Mouse (Mus musculus): ENCODE measurements around the gene Med16.
A peak's percentile ranks its signal among the peaks of the same experiment; 100 is the strongest.

Med16 gene

GRCm38 (mm10) chr10:79917532-79918100 lies 8.9 kb upstream of the Med16 start:
- no peak for DNase-seq (ENCODE audit: low read depth, low spot score)

GRCm38 (mm10) chr10:79916808-79917531 lies 8.2 kb upstream of the Med16 start, which contains the start of gene Kiss1r:
Gene Kiss1r (plus strand): TSS chr10:79916971.
- DNase-seq (ENCODE audit: low read depth, low spot score): peak; percentile 70

- DNase-seq (ENCODE audit: low read depth, low spot score): no peak
These were observed 7.4 kb upstream of the Med16 start for GRCm38 (mm10) chr10:79916081-79916480.

DNA sequence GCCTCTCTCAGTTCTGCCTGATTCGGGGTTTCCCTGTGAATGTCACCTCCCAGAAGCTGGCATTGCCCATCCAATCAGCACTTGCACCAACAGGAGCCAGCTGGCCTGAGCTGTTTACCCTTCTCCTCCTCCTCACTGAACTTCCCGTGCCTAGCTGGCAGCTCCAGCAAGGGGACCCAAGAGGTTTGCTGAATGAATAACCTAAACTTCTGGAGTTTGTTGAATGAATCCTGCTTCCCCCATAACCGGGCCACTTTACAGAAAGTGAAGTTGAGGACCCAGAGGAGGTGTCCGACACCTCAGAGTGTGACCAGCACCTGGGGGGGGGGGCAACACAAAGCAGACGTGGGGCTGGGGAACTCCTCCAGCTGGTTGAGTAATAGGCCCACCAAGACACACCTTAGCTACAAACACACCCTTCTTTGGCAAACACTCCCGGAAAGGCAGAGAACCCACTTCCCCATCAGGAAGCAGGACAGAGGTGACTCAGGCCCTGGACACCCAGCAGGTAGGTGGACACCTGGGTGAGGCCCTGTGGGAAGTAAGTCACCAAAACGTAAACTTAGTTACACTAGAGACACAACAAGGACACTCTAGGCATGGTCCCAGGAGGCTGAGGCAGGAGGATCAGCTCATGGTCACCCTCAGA lies 6.3 kb upstream of the Med16 start:
- no peak for DNase-seq (ENCODE audit: low read depth, low spot score)

DNA sequence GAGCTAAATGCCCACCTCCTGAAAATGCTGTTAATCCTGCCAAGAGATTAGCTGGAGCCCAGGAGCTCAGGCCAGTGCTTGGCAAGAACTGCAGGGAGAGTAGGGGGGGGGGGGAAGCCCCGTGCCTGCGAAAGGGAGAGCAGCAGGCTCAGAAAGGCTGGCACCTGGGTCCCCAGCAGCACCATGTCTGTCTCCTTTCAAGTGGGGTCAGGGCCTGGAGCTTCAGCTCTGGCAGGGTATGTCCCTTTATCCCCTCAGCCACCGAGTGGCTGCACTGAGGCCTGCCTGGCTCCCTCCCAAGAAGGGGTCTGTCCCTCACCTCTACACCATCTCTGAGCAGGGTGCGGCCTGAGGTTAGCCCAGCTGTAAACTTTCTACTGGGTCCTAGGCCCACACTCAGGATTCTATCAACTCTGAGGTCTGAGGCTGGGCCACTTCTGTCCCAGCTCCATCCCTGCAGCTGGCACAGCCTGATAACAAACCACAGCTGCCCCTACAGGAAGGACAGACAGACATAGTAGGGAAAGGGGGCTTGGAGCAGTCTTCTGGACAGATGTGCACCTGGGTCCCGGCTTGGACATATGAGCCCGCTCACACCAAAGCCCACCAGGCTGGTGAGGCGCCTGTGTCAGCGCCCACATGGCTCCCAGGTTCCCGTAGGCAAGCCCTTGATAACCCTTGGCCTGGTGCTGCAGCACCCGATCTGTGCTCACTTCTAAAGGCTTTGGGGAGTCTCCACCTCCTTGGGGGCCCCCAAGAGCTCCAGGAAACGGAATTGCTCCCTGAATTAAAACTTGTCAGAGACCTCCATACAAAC lies 5.6 kb upstream of the Med16 start:
- no peak for DNase-seq (ENCODE audit: low read depth, low spot score)

DNA sequence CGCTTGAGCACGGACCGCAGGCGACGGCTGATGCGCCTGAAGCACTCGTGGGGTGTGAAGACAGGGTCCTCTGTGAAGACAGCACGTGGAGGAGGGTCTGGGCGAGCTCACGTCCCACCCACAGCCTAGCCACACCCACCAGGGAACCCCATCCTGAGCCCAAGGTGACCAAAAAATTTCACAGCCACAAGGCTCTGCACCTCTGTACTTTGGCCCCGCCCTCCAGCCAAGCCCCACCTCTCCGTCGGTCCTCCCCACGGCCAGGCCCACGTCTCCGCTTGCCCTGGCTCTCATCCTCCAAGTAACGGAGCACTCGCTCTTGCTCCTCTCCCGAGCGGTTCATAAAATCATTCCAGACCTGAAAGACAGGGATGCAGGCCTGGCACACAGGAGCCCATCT lies 3.7 kb upstream of the Med16 start:
- no peak for DNase-seq (ENCODE audit: low read depth, low spot score)

GRCm38 (mm10) chr10:79910556-79910955 lies 1.8 kb upstream of the Med16 start, which contains the start of gene Gm26602:
Gene Gm26602 (plus strand): TSS chr10:79910856.
- DNase-seq (ENCODE audit: low read depth, low spot score): no peak

- peak; percentile 75 for DNase-seq (ENCODE audit: low read depth, low spot score)
These were observed 584 bp upstream of the Med16 start for GRCm38 (mm10) chr10:79909092-79909922.

- no peak for DNase-seq (ENCODE audit: low read depth, low spot score)
These were observed 1.3 kb downstream of the Med16 start for GRCm38 (mm10) chr10:79907415-79907814.

- DNase-seq (ENCODE audit: low read depth, low spot score): no peak
These were observed 2.0 kb downstream of the Med16 start for GRCm38 (mm10) chr10:79906712-79907111.

- peak; percentile 33 for DNase-seq (ENCODE audit: low read depth, low spot score)
These were observed 7.7 kb downstream of the Med16 start for GRCm38 (mm10) chr10:79900951-79901410.

GRCm38 (mm10) chr10:79897316-79898245 lies 11.1 kb downstream of the Med16 start:
- DNase-seq (ENCODE audit: low read depth, low spot score): no peak

DNA sequence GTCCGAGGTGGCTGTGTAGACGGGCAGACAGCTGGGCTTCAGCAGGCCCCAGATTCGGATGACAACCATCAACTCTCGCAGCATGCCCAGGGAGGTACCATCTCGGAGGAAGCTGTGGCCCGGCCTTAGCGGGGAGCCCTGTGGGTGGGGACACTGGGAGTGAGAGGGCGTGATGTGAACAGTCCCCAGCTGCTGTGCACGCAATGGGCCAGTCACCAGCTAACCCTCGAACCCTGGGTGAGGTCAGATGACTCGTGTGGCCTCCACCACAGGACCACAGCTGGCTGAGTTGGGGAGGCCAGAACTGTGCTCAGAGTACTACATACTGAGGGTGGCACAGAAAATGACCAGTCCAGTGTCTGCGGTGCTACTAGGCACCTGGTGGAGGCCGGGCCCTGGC lies 11.9 kb downstream of the Med16 start:
- peak; percentile 14 for DNase-seq (ENCODE audit: low read depth, low spot score)

- no peak for DNase-seq (ENCODE audit: low read depth, low spot score)
These were observed 12.4 kb downstream of the Med16 start for GRCm38 (mm10) chr10:79896306-79896705.

GRCm38 (mm10) chr10:79892451-79893118 lies 16.1 kb downstream of the Med16 start:
- DNase-seq (ENCODE audit: low read depth, low spot score): peak; percentile 79

DNA sequence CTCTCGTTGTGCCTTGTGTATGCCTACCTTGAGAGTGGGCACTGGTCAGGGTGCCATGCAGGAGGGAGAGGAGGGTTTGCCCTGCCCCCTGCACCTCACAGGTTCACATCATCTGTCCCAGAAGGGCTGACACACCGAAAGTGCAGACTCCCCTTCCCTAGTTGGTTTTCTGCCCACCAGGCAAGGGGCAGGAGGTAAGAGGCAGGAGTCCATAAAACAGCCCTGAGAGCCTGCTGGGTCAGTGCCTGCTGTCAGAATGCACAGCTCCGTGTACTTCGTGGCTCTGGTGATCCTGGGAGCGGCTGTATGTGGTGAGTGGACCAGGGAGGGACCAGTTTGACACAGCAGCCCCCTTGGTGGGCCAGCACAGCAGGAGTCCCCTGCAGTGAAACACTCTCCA lies 18.1 kb downstream of the Med16 start, which contains the start of gene Cfd:
Gene Cfd, plus strand, starts transcription at position 184 of the 400 bp plus-strand sequence.
- DNase-seq (ENCODE audit: low read depth, low spot score): no peak

- DNase-seq (ENCODE audit: low read depth, low spot score): no peak
These were observed 19.3 kb downstream of the Med16 start for GRCm38 (mm10) chr10:79889386-79889785.

GRCm38 (mm10) chr10:79886611-79887010 lies 22.1 kb downstream of the Med16 start:
- DNase-seq (ENCODE audit: low read depth, low spot score): no peak

DNA sequence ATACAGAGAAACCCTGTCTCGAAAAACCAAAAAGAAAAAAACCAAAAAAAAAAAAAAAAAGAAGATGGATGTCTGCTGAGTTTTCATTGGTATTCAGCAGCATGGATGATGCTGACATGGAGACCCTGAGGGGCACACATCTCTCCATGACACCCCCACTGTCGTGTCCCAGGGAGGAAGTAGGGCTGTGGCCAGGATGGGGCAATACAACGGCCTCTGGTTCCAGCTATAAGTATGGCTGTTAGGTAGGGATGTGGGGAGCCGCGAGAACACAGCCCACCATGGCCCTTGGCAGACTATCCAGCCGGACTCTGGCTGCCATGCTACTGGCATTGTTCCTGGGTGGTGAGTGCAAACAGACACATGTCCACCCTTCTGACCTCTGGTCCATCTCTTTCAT lies 22.7 kb downstream of the Med16 start, which contains the start of gene Elane:
Gene Elane, plus strand, starts transcription at position 194 of the 400 bp plus-strand sequence.
- no peak for DNase-seq (ENCODE audit: low read depth, low spot score)
